Mouse (Mus musculus) embryonic stem cell, embryonic (primary cell): ENCODE data around the gene Krtap1-5.
"Not testable (repeated sequence)": the region's sequence is repeated elsewhere in the genome, so short reads cannot be mapped to it uniquely, and the experiment has no call there.

Source experiments
- CTCF ChIA-PET, 4 experiments: fragments of 300-600 bp in 2 of 4; fragments of 350-600 bp in 2 of 4; sonication (Branson Sonifier 250); formaldehyde crosslinking; loops; one replicate each; lab custom pipeline; 2022; ENCODE audit warnings: inconsistent platforms in 2 of 4; lab: Charles Lee
- POLR2A ChIA-PET, 4 experiments: fragments of 300-600 bp in 2 of 4; fragments of 350-600 bp in 2 of 4; sonication (Branson Sonifier 250); formaldehyde crosslinking; loops; one replicate each; lab custom pipeline; 2022; ENCODE audit warnings: antibody characterized with exemption in 4 of 4, inconsistent platforms in 1 of 4; lab: Charles Lee

Gene Krtap1-5

DNA sequence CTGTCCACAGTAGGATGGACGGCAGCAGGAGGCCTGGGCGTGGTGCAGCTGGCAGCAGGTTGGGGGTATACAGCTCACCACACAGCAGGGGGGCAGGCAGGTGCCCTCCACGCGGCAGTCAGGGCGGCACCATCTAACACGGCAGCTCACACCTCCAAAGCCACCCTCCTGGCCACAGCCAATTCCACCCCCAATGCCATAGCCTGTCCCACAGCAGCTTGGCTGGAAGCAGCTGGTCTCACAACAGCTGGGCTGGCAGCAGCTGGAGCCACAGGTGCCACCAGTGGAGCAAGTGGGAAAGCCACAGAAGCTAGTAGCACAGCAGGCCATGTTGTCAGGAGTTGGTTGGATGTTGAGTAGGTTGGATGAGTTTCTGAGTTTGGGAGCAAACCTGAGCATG is at the start of gene Krtap1-5:
Gene Krtap1-5 (minus strand): TSS at position 381 of the 400 bp plus-strand sequence.
- ChIA-PET CTCF (no interaction called here), POLR2A (no interaction called here)

DNA sequence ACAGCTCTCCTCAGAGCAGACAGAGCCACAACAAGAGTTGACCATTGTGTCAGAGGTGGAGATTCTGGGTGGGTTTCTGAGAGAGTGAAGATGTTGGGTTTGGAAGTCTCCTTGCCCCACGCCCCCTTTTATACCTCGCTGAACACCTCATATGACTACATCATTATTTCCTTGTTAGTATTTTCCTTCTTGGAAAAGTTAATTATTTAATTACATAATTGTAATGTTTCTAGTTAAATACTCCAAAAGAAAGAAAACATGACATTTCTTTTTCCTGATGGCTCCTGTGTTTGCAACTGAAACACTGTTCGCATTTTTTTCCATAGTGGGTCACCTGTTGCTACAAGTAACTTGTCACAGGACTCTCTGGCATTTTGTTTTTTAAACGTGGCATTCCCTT is 47.3 kb upstream of the Krtap1-5 start, which contains the start of gene Krtap4-1:
Gene Krtap4-1 (minus strand): TSS at position 101 of the 400 bp plus-strand sequence.
- POLR2A ChIA-PET, result no interaction called here
- CTCF ChIA-PET, result no interaction called here

DNA sequence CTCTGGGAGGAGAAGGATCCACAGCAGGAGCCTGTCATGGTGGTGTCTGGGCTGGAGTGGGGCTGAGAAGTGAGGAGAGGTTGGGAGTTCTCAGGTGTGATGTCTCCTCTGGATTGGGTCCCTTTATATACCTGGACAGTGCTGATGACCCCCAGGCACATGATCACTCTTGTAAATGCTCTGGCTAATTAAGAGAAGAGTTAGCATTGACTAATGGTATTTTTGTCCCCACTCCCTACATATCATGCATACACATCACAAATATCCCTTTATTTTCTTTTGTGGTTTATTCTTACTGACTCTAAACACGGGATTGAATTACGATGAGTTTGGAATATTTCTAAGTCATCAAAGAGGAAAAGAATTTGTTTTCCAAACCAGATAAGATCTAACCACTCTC is 39.5 kb upstream of the Krtap1-5 start, which contains the start of gene Gm11562:
Gene Gm11562 (minus strand): TSS at position 101 of the 400 bp plus-strand sequence.
- ChIA-PET POLR2A (no interaction called here), CTCF (no interaction called here)

DNA sequence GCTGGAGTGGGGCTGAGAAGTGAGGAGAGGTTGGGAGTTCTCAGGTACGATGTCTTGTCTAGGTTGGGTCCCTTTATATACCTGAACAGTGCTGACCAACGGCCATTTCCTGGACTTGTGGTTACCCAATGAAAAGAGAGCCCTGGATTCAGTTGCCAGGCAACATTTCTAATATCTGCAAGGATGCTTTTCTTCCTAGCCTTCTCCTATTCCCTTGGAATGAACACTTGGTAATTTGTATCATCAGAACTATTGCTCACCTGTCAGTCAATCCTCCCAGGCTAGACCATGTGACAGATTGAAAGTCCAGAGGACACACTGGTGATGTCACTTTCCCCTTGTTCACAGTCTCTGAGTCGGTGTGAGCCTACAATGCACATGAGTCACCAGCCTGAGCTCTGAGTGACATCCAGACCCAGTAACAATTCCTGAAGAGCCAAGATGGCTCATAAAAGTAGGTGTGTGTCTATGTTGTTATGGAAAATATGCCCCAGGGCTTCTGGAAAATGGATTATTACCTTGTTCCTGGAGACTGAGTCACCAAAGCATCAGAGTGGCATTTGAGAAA is 34.1 kb upstream of the Krtap1-5 start, which contains the start of gene Krtap2-4:
Gene Krtap2-4 (minus strand): TSS at position 51 of the 568 bp plus-strand sequence.
- ChIA-PET CTCF (no interaction called here), POLR2A (no interaction called here)

DNA sequence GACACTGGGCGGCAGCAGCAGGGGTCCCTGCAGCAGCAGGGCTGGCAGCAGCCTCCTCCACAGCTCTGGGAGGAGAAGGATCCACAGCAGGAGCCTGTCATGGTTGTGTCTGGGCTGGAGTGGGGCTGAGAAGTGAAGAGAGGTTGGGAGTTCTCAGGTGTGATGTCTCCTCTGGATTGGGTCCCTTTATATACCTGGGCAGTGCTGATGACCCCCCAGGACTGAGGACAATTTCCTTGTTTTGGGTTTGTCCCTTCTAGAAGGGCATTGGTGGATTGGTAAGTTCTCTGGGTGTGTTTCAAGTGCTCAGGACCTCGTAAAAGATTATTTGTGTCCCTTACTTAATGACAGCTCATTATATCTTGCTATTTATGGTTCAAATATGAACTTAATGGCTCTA is 29.3 kb upstream of the Krtap1-5 start, which contains the start of gene Gm11937:
Gene Gm11937 (minus strand): TSS at position 101 of the 400 bp plus-strand sequence.
- CTCF ChIA-PET, POLR2A ChIA-PET: not testable (repeated sequence)

DNA sequence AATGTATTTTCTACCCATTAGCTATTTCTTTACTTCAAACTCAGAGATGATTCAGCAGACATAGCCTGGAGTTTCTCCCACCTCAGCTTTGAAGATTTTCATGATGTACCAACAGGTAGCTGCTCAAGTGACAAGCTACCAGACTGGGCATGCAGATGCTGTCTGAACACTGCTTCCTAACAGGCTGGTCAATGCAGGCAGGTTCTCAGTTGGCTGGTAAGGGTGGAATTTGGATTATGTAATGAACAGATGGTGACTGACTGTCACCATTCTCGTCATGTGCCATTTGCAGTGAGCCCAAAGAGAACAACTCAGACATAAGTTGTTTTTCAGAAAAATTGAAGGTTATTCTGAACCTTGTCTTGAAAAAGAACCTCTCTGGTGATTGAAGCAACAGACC is 28.3 kb upstream of the Krtap1-5 start:
- ChIA-PET POLR2A (no interaction called here), CTCF (no interaction called here)

DNA sequence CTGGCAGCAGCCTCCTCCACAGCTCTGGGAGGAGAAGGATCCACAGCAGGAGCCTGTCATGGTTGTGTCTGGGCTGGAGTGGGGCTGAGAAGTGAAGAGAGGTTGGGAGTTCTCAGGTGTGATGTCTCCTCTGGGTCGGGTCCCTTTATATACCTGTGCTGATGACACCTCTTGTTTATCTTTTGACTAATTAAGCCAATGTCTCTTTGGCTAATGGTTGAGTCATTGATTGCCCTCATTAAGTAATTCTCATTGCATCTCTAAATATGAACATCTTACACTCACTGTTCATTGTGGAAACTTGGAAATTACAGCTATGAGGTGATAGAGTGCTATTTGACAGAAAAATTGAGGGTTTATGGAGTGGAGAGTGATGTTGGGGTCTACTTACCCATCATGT is 22.4 kb upstream of the Krtap1-5 start, which contains the start of gene Gm11938:
Gene Gm11938 (minus strand): TSS at position 101 of the 400 bp plus-strand sequence.
- CTCF ChIA-PET, result interaction anchor here in 1 of 4 experiments (1.1 kb wide), 1 partner anchor 29 kb away, joined by 3 read pairs; no protein-coding TSS in a partner anchor
- POLR2A ChIA-PET, result not testable (repeated sequence)

DNA sequence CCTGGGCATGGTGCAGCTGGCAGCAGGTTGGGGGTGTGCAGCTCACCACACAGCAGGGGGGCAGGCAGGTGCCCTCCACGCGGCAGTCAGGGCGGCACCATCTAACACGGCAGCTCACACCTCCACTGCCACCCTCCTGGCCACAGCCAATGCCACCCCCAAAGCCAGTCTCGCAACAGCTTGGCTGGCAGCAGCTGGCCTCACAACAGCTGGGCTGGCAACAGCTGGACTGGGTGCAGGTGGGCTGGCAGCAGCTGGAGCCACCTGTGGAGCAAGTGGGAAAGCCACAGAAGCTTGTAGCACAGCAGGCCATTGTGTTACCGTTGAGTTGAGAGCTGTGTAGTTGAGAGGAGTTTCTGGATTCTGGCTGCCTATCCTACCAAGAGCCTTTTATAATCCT is 16.9 kb upstream of the Krtap1-5 start, which contains the start of gene Krtap9-3:
Gene Krtap9-3 (minus strand): TSS at position 364 of the 400 bp plus-strand sequence.
- POLR2A ChIA-PET, result not testable (repeated sequence)
- CTCF ChIA-PET, result interaction anchor here in 2 of 4 experiments (0.5 to 0.8 kb wide), 2 partner anchors 23 to 24 kb away, joined by 3 to 5 read pairs; no protein-coding TSS in a partner anchor

DNA sequence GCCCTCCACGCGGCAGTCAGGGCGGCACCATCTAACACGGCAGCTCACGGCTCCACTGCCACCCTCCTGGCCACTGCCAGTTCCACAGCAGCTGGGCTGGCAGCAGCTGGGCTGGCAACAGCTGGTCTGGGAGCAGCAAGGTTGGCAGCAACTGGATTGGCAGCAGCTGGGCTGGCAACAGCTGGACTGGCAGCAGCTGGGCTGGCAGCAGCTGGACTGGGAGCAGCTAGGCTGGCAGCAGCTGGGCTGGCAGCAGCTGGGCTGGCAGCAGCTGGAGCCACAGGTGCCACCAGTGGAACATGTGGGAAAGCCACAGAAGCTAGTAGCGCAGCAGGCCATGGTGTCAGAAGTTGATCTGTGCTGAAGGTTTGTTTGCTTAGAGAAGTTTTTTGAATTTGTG is 10.2 kb upstream of the Krtap1-5 start, which contains the start of gene Krtap1-3:
Gene Krtap1-3 (minus strand): TSS at position 359 of the 400 bp plus-strand sequence.
- ChIA-PET POLR2A (no interaction called here), CTCF (interaction anchor here in 2 of 4 experiments (0.5 to 2.1 kb wide), 2 partner anchors 17 kb away, joined by 7 to 9 read pairs; no protein-coding TSS in a partner anchor)

DNA sequence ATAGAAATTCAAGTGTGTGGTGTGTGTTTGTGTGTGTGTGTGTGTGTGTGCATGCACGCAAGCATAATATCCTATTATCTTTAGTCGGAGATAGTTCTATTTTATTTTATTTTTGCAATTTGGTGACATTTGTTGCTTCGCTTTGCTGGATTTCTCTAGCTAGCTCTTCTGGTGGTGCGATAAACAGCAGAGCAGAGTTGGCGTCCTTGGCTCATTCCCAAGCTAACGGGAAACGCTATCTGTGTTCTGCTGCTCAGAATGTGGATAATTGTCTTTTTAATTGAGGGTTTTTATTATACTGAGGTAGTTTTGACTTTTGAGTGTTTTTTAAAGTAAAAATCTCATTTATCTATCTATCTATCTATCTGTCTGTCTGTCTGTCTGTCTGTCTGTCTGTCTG is 4.3 kb upstream of the Krtap1-5 start:
- CTCF ChIA-PET, result interaction anchor here in 2 of 4 experiments (0.6 to 0.7 kb wide), 2 partner anchors 11 to 435 kb away, joined by 3 read pairs; no protein-coding TSS in a partner anchor
- POLR2A ChIA-PET, result no interaction called here

DNA sequence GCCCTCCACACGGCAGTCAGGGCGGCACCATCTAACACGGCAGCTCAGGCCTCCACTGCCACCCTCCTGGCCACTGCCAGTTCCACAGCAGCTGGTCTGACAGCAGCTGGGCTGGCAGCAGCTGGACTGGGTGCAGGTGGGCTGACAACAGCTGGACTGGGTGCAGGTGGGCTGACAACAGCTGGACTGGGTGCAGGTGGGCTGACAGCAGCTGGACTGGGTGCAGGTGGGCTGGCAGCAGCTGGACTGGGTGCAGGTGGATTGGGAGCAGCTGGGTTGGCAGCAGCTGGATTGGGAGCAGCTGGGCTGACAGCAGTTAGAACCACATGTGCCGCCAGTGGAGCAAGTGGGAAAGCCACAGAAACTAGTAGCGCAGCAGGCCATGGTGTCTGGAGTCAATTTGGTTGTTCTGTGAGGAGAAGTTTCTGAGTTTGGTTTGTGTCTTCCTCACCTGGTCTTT is 2.5 kb upstream of the Krtap1-5 start, which contains the start of gene Krtap1-4:
Gene Krtap1-4 (minus strand): TSS at position 410 of the 460 bp plus-strand sequence.
- ChIA-PET POLR2A (no interaction called here), CTCF (interaction anchor here in 1 of 4 experiments (1.4 kb wide), 1 partner anchor 10 kb away, joined by 3 read pairs; no protein-coding TSS in a partner anchor)

DNA sequence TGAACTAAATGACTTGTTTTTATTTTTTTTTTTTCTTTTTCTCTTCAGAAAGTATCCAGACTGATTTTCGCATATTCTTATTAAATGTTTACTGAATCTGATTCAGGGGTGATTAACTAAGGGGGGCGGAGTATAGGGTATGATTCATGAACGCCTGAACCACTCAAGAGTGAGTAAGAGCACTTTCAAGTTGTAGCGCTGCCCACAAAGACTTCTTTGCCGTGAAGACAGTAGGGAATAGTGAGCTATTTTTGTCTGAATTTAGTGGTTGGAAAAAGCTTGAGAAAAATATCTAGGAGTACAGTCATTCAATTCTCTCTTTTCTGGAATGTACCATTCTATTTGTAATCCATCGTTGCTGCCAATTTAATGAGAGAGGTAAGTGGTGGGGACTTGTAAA is 748 bp upstream of the Krtap1-5 start:
- ChIA-PET POLR2A (no interaction called here), CTCF (no interaction called here)

DNA sequence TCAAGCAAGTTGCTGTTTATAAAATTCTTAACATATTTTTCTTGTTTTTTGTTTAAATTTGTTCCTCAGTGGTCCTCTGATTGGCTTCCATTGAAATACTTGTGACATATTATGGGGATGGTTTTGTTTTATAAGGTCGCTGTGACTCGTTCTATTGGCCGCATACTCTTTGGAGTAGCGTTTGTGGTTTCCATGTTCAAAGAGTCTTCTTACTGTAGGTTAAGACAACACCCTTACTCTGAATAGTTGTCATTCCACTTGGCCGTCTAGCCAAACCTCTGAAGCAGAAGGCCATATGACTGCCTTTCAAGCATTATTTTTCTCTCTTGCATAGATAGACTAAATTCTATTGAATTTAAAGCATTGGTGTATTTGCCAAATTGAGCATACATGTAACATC is 235 bp upstream of the Krtap1-5 start:
- ChIA-PET POLR2A (no interaction called here), CTCF (no interaction called here)

DNA sequence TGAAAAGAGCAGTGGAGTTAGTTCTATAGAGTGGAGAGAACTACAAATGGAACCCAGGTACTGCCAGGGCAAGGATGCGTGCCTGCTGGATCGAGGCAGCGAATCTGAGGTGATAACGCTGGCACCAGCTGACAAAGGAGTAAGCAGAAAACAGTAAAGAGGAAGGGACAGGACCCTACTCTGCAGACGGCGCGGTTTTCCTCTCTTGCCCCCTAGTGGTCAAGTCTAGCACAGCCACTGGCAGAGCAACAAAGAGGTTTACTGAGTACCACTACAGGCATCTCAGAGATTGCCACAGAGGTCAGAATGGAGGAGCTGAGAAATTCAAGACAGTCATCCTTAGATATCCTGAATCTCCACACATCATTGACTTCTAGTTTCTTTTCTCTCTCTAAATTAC is 6.7 kb downstream of the Krtap1-5 start:
- POLR2A ChIA-PET, result interaction anchor here in 1 of 4 experiments (0.7 kb wide), 1 partner anchor 648 kb away, joined by 4 read pairs; no protein-coding TSS in a partner anchor

DNA sequence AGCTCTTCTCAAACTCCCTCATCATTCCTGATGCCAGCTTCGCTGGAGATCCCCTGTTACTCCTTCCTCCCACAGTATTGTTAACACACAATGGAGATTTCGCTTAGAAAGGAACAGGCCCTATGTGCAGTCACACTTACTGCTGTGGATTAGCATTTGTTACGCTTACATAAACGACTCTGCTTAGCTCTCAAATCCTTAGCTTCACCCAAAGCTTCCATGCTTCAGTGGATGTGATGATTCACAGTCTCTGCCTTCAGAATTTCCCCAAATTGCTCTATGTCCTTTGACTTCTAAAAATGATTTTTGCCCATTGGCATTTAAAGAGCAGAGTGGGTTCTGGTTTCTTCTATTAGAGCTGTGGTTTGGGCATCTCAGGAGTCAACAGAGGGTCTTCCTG is 7.7 kb downstream of the Krtap1-5 start:
- POLR2A ChIA-PET, result no interaction called here
- CTCF ChIA-PET, result interaction anchor here in 1 of 4 experiments (0.7 to 1.0 kb wide), 2 partner anchors 109 to 182 kb away, joined by 6 to 7 read pairs; no protein-coding TSS in a partner anchor

More for the DNA sequence above, 6.7 kb downstream of the Krtap1-5 start:
- CTCF ChIA-PET, result interaction anchor here (0.5 to 1.4 kb wide), 19 partner anchors 8 to 615 kb away, joined by 3 to 9 read pairs (median 4); partner anchors contain the start of genes Krtap9-3 (in 2 of the 4), Gm11938 (in 1 of the 4), Krtap1-3 (in 1 of the 4) and Krtap1-4 (in 1 of the 4)

DNA sequence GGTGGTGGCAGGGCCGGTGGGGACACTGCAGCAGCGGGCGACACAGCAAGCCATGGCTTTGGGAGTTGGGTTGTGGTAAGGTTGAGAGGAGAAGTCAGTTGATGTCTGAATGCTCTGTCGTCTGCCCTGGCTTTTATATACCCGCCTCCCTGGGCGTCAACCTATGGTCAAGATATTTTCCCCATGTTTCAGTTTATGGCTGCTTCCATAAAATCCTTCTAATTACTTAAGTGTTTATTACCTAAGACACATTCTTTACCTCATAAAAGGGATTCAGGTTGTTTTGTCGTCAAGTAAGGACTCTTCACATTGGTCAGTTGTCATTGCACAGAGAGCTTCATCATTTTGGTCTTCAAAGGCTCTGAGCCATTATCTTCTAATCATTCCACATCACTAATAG is 14.3 kb downstream of the Krtap1-5 start, which contains the start of gene Krtap3-1:
Gene Krtap3-1 (minus strand): TSS at position 101 of the 400 bp plus-strand sequence.
- ChIA-PET CTCF (interaction anchor here in 1 of 4 experiments (1.2 kb wide), 1 partner anchor 8 kb away, joined by 5 read pairs; no protein-coding TSS in a partner anchor), POLR2A (no interaction called here)

DNA sequence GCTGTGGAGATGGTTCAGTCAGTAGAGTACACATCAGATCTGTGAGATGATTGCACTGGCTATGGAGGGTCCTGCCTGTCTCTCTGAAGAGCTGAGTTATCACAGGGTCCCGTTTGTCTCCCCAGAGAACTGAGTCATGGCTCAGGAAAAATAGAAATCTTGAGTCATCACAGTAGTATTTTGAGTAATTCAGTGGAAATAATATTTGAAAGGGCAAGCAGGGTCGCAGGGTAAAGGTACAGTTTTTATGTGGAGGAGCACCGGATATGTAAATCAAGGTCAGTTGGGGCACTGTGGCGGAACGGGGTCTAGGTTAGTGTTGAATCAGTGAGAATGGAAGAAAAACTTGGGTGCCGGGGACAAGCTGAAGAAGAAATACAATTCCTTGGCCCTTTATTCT is 18.2 kb downstream of the Krtap1-5 start:
- ChIA-PET POLR2A (no interaction called here), CTCF (interaction anchor here in 1 of 4 experiments (0.5 kb wide), 1 partner anchor 51 kb away, joined by 5 read pairs; no protein-coding TSS in a partner anchor)

DNA sequence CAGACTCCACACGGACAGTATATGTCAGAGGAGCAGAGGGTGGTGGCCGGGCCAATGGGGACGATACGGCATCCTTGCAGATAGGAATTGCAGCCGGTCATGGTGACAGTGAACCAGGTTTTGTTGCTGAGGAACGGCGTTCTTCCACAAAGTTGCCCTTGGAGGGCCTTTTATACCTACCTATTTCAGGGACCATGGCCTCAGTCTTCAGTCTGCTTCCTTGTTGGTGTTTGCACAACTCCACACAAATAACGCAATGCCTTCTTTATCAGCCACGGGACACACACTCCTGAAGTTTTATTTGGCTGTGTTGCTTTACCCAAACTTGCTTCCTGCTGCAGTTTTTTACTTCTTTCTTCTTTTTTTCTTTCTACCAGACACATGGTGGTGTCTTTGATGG is 21.4 kb downstream of the Krtap1-5 start, which contains the start of gene Gm11939:
Gene Gm11939 (minus strand): TSS at position 101 of the 400 bp plus-strand sequence.
- CTCF ChIA-PET, result no interaction called here
- POLR2A ChIA-PET, result no interaction called here
